Mouse (Mus musculus) brain, adult 10 weeks (tissue): ENCODE measurements around the gene Cdc42se2. TPM values are rescaled to one million over a fixed set of nuclear protein-coding genes. Genes with fewer than 3 reads are reported as not detected.

Experiments
- polyA plus RNA-seq: library from polyadenylated mRNA; stranded (reverse); fragments of 350-450 nt; fragmentation: Illumina TruSeq; extraction: RNeasy Lipid Tissue Mini Kit (QIAGEN cat#74804); gene quantifications from one replicate; pipeline ENCODE4 v1.2.3, GENCODE M21; 2015; ENCODE audit warnings: low read depth, low replicate concordance

Gene Cdc42se2
- 130 TPM for polyA plus RNA-seq

GRCm38 (mm10) chr11:54787488-54788474 is at the start of gene Cdc42se2:
Gene Cdc42se2 (minus strand): TSS chr11:54787675.

Other genes with a start within 250 kb of the Cdc42se2 start
- gene Lyrm7, start 73.2 kb upstream of the Cdc42se2 start, polyA plus RNA-seq = 12.6 TPM
- 640 TPM for gene Hint1, start 78.7 kb upstream of the Cdc42se2 start, polyA plus RNA-seq
- gene Gpx3, start 114.8 kb upstream of the Cdc42se2 start, polyA plus RNA-seq = 14.7 TPM
- 22.3 TPM for gene Tnip1, start 175.2 kb upstream of the Cdc42se2 start, polyA plus RNA-seq
- gene Anxa6, start 245.8 kb upstream of the Cdc42se2 start, polyA plus RNA-seq = 91.8 TPM